Mouse (Mus musculus): Measurements from ENCODE around the gene Pdk1.
"Not testable (repeated sequence)": the region's sequence is repeated elsewhere in the genome, so short reads cannot be mapped to it uniquely, and the experiment has no call there.

Gene Pdk1

GRCm38 (mm10) chr2:71872801-71873443, at the start of gene Pdk1:
Pdk1 (plus strand) TSS chr2:71873224.
- DNase-seq (ENCODE audit: low read depth, low spot score): peak; percentile 96

DNA sequence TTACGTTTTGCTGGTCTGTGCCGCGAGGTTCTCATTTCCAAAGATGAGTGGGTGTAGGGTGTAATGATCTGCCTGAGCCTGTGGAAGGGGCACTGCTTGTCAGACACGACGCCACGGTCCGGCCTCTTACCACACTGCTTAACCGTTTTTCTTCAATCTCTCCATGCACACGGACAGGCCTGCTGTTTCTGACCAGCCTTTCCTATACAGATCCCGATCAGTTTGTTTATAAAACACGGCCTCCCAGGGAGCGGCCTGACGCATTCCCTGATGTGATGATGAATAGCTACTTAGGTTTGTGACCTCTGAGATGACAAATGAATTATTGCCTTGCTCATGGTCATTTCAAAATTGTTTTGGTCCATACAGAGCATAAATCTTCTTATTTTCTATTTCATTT, 48.9 kb upstream of the Pdk1 start:
- no peak for DNase-seq (ENCODE audit: low read depth, low spot score)

DNA sequence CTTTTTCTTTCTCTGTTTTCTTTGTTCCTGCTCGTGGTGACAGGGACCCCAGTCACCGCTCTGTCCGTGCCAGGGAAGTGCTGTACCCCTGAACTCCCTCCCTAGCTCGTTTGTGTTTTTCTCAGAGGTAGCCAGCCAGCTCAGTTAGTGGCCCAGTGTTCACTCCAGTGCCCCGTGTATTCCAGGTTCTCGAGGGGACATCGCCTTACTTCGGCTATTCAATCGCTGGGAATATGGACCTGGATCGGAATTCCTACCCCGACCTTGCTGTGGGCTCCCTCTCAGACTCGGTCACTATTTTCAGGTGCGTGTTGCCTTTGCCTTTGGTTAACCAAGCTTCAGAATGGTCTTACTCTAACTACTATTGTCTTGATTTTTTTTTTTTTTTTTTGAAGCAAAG, 45.3 kb upstream of the Pdk1 start:
- no peak for DNase-seq (ENCODE audit: low read depth, low spot score)

GRCm38 (mm10) chr2:71828928-71829327, 44.1 kb upstream of the Pdk1 start:
- no peak for DNase-seq (ENCODE audit: low read depth, low spot score)

- no peak for DNase-seq (ENCODE audit: low read depth, low spot score)
Observed at GRCm38 (mm10) chr2:71833626-71834025, 39.4 kb upstream of the Pdk1 start.

DNA sequence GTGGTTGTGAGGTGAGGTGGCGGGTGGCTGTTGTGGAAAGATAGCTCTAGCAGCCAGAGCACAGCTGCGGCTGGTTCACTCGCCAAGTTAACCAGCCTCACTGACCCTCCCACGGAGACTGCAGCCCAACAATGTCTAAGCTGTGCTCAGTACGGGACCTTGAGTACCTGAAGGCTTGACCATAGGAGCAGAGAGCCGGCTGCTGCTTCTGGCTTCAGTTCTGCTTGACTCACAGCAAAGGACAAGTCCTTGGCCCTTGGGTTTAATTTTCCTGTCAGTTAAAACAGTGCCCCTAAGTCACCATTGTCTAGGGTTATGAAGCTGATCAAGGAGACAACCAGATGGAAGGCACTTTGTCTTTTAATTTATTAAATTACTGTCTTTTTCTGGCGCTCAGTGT, 38.7 kb upstream of the Pdk1 start:
- no peak for DNase-seq (ENCODE audit: low read depth, low spot score)

GRCm38 (mm10) chr2:71835556-71835955, 37.5 kb upstream of the Pdk1 start:
- DNase-seq (ENCODE audit: low read depth, low spot score): no peak

- no peak for DNase-seq (ENCODE audit: low read depth, low spot score)
Observed at GRCm38 (mm10) chr2:71836232-71836631, 36.8 kb upstream of the Pdk1 start.

GRCm38 (mm10) chr2:71837261-71837660, 35.8 kb upstream of the Pdk1 start:
- no peak for DNase-seq (ENCODE audit: low read depth, low spot score)

DNA sequence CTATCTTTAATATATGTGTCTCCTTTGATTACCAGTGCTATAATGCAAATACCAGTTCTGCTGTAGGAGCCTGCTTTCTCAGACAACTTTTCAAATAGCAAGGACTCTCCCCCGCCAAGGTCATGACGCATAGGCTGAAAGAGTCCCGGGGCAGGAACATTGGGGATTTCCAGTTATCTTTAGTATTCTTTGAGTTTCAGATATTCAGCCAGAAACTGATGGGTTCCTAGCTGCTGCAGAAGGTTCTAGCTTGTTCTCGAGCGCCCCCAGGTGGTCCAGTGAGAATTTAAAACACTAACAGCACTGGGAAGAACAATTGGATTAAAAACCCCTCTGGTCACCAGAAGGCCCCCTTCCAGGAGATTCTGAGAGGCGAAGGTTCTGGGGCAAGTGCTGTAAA, 35.2 kb upstream of the Pdk1 start:
- DNase-seq (ENCODE audit: low read depth, low spot score): peak; percentile 59

- DNase-seq (ENCODE audit: low read depth, low spot score): no peak
Observed at GRCm38 (mm10) chr2:71843316-71843715, 29.7 kb upstream of the Pdk1 start.

GRCm38 (mm10) chr2:71844906-71845305, 28.1 kb upstream of the Pdk1 start:
- no peak for DNase-seq (ENCODE audit: low read depth, low spot score)

DNA sequence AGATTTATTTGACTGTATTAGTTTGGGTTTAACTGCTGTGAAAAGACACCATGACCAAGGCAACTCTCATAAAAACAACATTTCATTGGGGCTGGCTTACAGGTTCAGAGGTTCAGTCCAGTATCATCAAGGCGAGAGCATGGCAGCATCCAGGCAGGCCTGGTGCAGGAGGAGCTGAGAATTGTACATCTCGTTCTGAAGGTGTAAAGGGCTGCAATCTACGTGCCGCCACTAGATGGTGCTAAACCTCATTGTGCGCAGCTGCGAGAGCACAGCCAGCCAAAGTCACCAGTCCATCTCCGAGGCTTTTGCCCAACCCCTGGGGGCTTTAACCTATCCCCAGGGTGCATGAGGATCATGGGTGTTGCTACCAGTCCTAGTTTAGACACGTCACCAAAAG, 20.9 kb upstream of the Pdk1 start:
- not testable (repeated sequence) for DNase-seq (ENCODE audit: low read depth, low spot score)

- no peak for DNase-seq (ENCODE audit: low read depth, low spot score)
Observed at GRCm38 (mm10) chr2:71855076-71855475, 17.9 kb upstream of the Pdk1 start.

DNA sequence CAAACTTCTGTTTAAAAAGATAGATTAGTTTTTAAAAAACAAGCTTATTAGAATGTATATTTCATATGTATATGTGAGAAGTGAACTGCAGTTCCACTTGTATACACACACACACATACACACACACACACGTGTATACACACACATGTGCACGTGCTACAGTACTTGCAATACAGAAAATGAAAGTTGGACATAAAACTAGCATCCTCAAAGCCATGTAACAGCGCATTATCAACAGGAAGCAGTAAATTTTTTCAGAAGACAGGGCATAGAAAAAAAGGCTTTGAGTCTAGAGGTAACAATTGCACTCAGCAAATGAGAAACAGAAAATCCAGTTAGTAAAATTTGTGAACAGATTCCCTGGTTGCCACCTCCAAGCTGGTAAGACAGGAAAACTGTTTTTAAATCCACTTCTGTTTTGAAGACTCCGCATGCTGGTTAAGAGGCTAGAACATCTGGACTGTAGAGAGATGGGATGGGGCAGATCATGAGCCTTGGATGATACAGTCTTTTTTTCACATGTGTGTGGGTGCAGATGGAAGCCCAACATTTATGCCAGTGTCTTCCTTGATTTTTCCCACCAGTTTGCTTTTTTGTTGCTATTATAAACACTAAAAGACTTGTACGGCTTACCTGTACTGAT, 9.4 kb upstream of the Pdk1 start:
- no peak for DNase-seq (ENCODE audit: low read depth, low spot score)

DNA sequence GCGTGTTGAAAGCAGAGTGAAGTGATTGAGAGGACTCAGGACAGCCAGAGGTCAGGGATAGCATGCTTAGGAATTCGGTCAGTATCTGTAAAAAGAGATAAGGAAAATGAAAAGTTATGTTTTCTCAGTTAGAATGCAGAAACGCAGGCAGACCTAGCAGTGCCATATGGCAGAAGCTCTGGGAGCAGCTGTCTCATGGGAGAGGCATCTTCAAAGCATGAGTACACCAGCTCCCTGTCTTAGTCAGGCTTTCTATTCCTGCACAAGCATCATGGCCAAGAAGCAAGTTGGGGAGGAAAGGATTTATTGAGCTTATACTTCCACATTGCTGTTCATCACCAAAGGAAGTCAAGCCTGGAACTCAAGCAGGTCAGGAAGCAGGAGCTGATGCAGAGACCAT, 8.0 kb upstream of the Pdk1 start:
- DNase-seq (ENCODE audit: low read depth, low spot score): no peak

GRCm38 (mm10) chr2:71865935-71866334, 7.1 kb upstream of the Pdk1 start:
- DNase-seq (ENCODE audit: low read depth, low spot score): no peak

GRCm38 (mm10) chr2:71866565-71866964, 6.5 kb upstream of the Pdk1 start:
- no peak for DNase-seq (ENCODE audit: low read depth, low spot score)

DNA sequence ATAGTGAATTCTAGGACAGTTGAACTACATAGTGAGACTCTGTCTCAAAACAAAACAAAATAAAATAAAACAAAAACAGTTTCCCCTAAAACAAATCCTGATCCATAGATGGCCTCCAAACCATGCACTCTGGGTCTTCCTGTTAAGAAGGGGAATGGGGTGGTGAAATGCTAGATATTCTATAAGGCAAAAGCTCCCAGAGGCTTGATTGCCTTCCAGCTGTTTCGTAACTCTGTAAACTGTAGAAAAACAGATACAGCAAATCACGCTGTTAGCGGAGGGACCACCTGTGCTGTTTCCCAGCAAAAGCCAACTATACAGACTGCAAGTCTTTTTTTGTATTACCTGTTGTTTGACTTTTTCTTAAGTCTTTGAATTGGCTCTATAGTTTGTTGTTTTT, 6.0 kb upstream of the Pdk1 start:
- DNase-seq (ENCODE audit: low read depth, low spot score): no peak

- no peak for DNase-seq (ENCODE audit: low read depth, low spot score)
Observed at GRCm38 (mm10) chr2:71867480-71867879, 5.5 kb upstream of the Pdk1 start.

- DNase-seq (ENCODE audit: low read depth, low spot score): no peak
Observed at GRCm38 (mm10) chr2:71868256-71868655, 4.8 kb upstream of the Pdk1 start.

GRCm38 (mm10) chr2:71872141-71872540, 883 bp upstream of the Pdk1 start:
- no peak for DNase-seq (ENCODE audit: low read depth, low spot score)

- DNase-seq (ENCODE audit: low read depth, low spot score): peak; percentile 27
Observed at GRCm38 (mm10) chr2:71873474-71874322, 674 bp downstream of the Pdk1 start.
